Mouse (Mus musculus) testis, adult 2 months (tissue): ENCODE results near the gene Actn1. TPM values are rescaled to one million over a fixed set of nuclear protein-coding genes. Genes with fewer than 3 reads are reported as not detected.

Source experiments
- H3K27ac ChIP-seq: fragments of 200-500 bp; 2 replicates; pipeline ENCODE4 v1.5.1; 2012; ENCODE audit warnings: low read depth, low read length; ENCODE audit not compliant: control insufficient read depth, insufficient read depth
- H3K27me3 ChIP-seq: fragments of 200-500 bp; 2 replicates; pipeline ENCODE4 v1.6.1; 2012; ENCODE audit warnings: mild to moderate bottlenecking, low read length, moderate library complexity; ENCODE audit not compliant: control insufficient read depth, insufficient read depth
- H3K36me3 ChIP-seq: fragments of 200-500 bp; 2 replicates; pipeline ENCODE4 v1.6.1; 2012; ENCODE audit warnings: mild to moderate bottlenecking, low read length; ENCODE audit not compliant: control insufficient read depth, insufficient read depth
- H3K4me1 ChIP-seq: fragments of 200-500 bp; 2 replicates; pipeline ENCODE4 v1.6.1; 2012; ENCODE audit warnings: low read length; ENCODE audit not compliant: control insufficient read depth, insufficient read depth
- H3K4me3 ChIP-seq: fragments of 200-500 bp; 2 replicates; pipeline ENCODE4 v1.5.1; 2012; ENCODE audit warnings: low read depth, mild to moderate bottlenecking, low read length, moderate library complexity, mixed read lengths; ENCODE audit not compliant: control insufficient read depth
- CTCF ChIP-seq: fragments of 200-500 bp; IDR thresholded peaks from 2 replicates; pipeline ENCODE4 v1.5.1; 2012; ENCODE audit warnings: low read depth, mild to moderate bottlenecking, inconsistent platforms, low read length, moderate library complexity; ENCODE audit not compliant: control insufficient read depth, insufficient read depth, insufficient replicate concordance
- POLR2A ChIP-seq: fragments of 200-500 bp; IDR thresholded peaks from 2 replicates; pipeline ENCODE4 v1.6.1; 2012; ENCODE audit warnings: low read depth, mild to moderate bottlenecking, inconsistent platforms, low read length, moderate library complexity; ENCODE audit not compliant: control insufficient read depth
- polyA plus RNA-seq: library from polyadenylated mRNA; depleted of rRNA; stranded (reverse); fragments of >200 nt; gene quantifications from 2 replicates; pipeline ENCODE4 v1.2.3, GENCODE M21; 2012

Gene Actn1
- polyA plus RNA-seq, 1 experiment, result 7.6 TPM

DNA sequence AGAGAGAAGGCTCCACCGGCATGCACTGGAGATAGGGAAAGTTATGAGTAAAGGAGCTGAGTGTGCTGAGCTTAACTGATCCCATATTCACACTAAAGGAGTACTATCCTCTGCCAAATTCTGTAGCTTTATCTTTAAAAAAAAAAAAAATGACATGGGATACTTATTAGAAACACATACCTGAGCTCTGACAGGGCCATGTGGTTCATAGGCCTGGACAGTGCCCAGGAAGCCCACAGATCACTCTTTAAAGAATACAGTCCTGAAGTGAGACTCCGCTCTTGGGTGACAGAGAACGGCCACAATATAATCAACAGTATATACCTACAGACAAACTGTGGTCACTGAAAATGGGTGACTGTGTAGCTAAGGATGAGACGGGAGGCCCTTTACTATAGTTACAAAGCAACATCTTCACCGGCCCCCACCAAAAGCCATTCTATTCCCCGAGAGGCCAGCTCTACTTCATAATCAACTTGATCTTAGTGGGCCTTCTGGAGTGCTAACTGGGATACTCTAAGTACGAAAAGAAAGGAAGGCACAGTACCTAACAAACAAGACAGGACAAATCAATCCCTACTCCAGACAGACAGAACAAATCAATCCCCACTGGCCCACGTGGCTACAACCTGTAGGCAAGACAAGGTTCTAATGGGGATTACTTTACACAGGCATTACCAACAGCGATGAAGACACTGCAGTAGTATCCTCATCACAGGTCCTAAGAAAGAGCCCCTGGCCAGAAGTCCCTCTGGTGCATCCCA lies 27.9 kb downstream of the Actn1 start:
- Histone ChIP-seq H3K36me3 (no peaks in the 10 kb centered on the region), H3K4me3 (no peak overlapping the region), H3K27ac (no peak overlapping the region), H3K4me1 (no peaks in the 10 kb centered on the region; the same call in 1 of the 2 replicates), H3K27me3 (no peaks in the 10 kb centered on the region)
- TF ChIP-seq POLR2A (no peak), CTCF (no peak)

DNA sequence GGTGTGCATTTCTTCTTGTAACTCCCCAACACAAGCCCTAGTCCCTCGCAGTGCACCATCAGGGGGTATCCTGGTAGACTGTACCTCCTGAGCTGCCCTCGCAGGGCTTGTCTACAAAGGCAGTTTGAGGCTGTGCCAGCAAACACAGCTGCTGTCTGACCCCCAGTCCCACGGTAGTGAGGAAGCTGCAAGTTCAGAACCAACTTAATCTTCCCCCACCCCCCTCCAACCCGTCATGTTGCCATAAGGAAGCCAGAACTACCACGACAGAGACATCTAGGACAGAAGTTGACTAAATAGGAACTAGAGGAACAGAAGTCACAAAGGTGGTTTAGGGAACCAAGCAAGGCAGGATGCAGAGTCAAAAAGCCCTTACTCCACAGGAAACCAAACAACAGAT lies 28.9 kb downstream of the Actn1 start:
- no peaks in the 10 kb centered on the region; the same call in 1 of the 2 replicates for H3K4me1 ChIP-seq
- H3K36me3 ChIP-seq, result no peaks in the 10 kb centered on the region
- no peaks in the 10 kb centered on the region for H3K27me3 ChIP-seq
- no peak for TF ChIP-seq POLR2A
- no peak for TF ChIP-seq CTCF
- no peak overlapping the region for H3K27ac ChIP-seq
- H3K4me3 ChIP-seq, result no peak overlapping the region

- Histone ChIP-seq H3K27ac (no peak overlapping the region), H3K36me3 (no peaks in the 10 kb centered on the region), H3K4me1 (no peaks in the 10 kb centered on the region; the same call in 1 of the 2 replicates), H3K27me3 (no peaks in the 10 kb centered on the region), H3K4me3 (no peak overlapping the region)
- TF ChIP-seq CTCF (no peak), POLR2A (no peak)
These were observed 29.3 kb downstream of the Actn1 start for GRCm38 (mm10) chr12:80230854-80231253.

DNA sequence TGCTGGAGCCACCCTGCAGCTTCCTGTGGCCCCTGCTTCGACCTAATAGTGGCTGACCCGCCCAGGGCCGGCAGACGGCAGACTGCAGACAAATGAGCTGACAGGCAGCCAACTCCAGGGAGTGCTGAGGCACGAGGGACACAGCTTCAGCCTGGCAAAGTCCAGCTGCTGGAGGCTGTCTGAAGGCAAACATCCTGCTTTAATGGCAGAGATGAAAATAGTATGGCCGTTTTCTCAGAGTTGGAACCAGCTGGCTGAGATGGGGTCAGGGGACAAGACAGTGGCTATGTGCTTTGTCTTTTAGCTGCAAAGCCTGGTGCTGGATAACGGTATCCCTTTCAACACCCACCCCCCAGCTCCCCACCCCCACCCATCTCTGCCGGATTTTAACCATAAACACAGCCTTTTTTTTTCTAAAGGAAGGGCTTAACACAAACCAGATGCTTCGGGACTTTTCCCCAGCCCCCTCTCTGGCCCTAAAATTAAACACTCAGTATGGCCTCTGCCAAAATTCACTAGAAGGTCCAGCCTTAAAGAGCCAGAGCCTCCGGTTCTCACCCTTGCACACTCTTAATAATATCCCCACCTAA lies 30.0 kb downstream of the Actn1 start:
- Histone ChIP-seq H3K27me3 (no peaks in the 10 kb centered on the region), H3K36me3 (no peaks in the 10 kb centered on the region), H3K27ac (no peak overlapping the region), H3K4me3 (no peak overlapping the region), H3K4me1 (no peaks in the 10 kb centered on the region; the same call in 1 of the 2 replicates)
- no peak for TF ChIP-seq CTCF
- no peak for TF ChIP-seq POLR2A

DNA sequence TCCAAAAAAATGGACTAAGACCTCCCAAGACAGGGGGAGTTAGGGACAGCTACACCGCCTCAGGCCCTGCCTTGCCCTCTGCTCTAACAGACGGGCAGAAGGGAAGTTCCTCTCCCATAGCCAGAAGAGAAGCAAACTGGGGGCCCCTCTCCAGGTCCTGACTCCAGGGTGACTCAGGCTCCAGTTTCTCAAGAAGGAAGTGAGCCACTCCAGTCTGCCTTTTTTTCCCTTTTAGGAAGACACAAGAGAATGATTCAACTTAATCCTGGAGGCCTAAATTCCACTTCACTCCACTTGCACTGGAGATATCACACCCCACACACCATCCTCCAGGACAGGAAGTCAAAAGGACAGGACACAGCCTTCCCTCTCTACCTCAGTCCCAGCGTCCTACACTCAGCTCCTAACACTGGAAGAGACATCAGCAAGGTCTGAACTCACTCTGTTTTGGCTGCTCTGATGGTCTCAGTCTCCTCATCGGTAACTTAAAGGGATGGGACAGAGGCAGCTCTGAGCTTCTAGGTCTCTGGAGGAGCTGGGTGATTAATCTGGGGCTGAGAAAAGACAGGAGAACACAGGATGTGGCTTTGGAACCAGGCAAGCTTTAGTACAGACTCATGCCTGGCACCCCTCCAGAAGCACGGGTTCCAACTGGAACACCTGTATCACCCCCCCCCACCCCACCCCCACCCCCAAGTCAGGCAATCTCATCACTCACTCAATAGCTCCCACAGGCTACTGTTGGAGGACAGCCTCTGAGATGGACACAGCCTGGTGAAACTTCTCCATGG lies 31.0 kb downstream of the Actn1 start:
- Histone ChIP-seq H3K4me3 (no peak overlapping the region), H3K4me1 (no peaks in the 10 kb centered on the region; the same call in 1 of the 2 replicates), H3K36me3 (no peaks in the 10 kb centered on the region), H3K27me3 (no peaks in the 10 kb centered on the region), H3K27ac (no peak overlapping the region)
- TF ChIP-seq POLR2A (no peak), CTCF (no peak)

DNA sequence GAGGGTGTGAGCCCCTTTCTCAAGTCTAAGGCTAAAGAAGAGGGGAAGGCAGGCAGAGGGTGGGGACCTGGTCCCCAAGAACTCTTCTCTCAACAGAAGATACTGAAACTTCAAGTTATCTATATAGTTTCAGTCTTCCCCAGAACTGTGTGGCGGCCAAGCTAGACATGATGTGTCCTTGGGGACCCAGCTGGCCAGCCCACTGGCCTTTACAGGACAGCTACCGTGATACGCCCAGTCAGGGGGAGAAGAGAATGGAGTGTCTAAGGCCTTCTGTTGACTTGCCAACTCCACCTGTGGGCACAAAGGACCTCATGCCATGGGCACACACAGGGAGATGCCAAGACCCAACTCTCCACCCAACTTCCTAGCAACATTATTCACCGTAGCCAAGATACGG lies 31.8 kb downstream of the Actn1 start:
- no peaks in the 10 kb centered on the region for H3K27me3 ChIP-seq
- TF ChIP-seq POLR2A (no peak), CTCF (no peak)
- H3K36me3 ChIP-seq, result no peaks in the 10 kb centered on the region
- no peak overlapping the region for H3K27ac ChIP-seq
- no peak overlapping the region for H3K4me3 ChIP-seq
- no peaks in the 10 kb centered on the region; the same call in 1 of the 2 replicates for H3K4me1 ChIP-seq

- Histone ChIP-seq H3K4me1 (no peaks in the 10 kb centered on the region; the same call in 1 of the 2 replicates), H3K27ac (no peak overlapping the region), H3K4me3 (no peak overlapping the region), H3K27me3 (no peaks in the 10 kb centered on the region), H3K36me3 (no peaks in the 10 kb centered on the region)
- TF ChIP-seq POLR2A (no peak), CTCF (no peak)
These were observed 32.3 kb downstream of the Actn1 start for GRCm38 (mm10) chr12:80227835-80228234.
